Mouse (Mus musculus) induced T-regulatory cell, adult 2 months (primary cell): ENCODE data around the gene Mphosph6.

Experiments
- DNase-seq: peaks from one replicate; pipeline ENCODE4 v3.0.0-alpha.2; 2012; ENCODE audit warnings: low read depth

Mphosph6 gene

GRCm38 (mm10) chr8:117771115-117771836, 30.5 kb downstream of the Mphosph6 start:
- DNase-seq = no peak

GRCm38 (mm10) chr8:117768971-117769370, 32.8 kb downstream of the Mphosph6 start:
- DNase-seq = no peak

GRCm38 (mm10) chr8:117765947-117766346, 35.8 kb downstream of the Mphosph6 start:
- no peak for DNase-seq

GRCm38 (mm10) chr8:117764625-117765024, 37.1 kb downstream of the Mphosph6 start:
- no peak for DNase-seq

GRCm38 (mm10) chr8:117762776-117763175, 39.0 kb downstream of the Mphosph6 start:
- DNase-seq = no peak

GRCm38 (mm10) chr8:117757900-117758299, 43.8 kb downstream of the Mphosph6 start:
- no peak for DNase-seq

GRCm38 (mm10) chr8:117749436-117749835, 52.3 kb downstream of the Mphosph6 start:
- DNase-seq = no peak

GRCm38 (mm10) chr8:117747886-117748730, 53.6 kb downstream of the Mphosph6 start:
- DNase-seq = no peak

- DNase-seq = no peak
Measured at GRCm38 (mm10) chr8:117747428-117747827, 54.3 kb downstream of the Mphosph6 start.

- no peak for DNase-seq
Measured at GRCm38 (mm10) chr8:117746651-117747050, 55.1 kb downstream of the Mphosph6 start.

GRCm38 (mm10) chr8:117742431-117743012, 59.2 kb downstream of the Mphosph6 start:
- no peak for DNase-seq
